Mouse (Mus musculus): Measurements from ENCODE around the gene Ovol1. TPM values are rescaled to one million over a fixed set of nuclear protein-coding genes. Genes with fewer than 3 reads are reported as not detected.

Ovol1 gene
- polyA plus RNA-seq, 1 experiment = not detected

DNA sequence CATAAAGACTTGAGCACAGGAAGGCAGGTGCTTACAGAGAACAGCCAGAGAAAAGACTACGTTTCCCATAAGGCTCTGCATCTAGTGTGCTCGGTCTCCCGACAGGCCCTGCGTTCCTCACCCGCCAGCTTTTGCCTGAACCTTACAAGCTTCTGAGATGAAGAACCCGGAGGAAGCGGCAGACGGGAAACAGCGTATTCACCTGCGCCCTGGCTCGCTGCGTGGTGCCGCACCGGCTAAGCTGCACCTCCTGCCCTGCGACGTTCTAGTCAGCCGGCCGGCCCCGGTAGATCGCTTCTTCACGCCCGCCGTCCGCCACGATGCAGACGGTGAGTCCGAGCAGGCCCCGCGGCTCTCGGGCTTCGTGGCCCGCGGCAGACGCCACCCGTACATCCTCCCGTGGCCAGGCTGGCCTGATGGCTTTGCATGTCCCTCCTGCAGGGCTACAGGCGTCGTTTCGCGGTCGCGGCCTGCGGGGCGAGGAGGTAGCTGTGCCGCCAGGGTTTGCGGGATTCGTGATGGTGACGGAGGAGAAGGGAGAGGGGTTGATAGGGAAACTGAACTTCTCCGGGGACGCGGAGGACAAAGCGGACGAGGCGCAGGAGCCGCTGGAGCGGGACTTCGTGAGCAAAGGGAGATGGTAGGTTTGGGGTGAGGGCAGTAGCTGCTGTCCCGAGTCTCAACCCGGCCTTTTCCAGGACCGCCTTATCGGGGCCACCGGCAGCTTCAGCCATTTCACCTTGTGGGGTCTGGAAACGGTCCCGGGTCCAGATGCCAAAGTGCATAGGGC is 41.5 kb upstream of the Ovol1 start, which contains the start of gene Rnaseh2c:
Gene Rnaseh2c (plus strand): TSS at position 122 of the 790 bp plus-strand sequence.
- Histone ChIP-seq H3K27me3 (ENCODE audit: control insufficient read depth, insufficient read depth, insufficient read length) (no peaks in the 10 kb centered on the region), H3K4me2 (ENCODE audit: low read depth) (peak within 1 kb of the TSS; percentile 89), H3K4me3 (peak within 1 kb of the TSS; percentile 60), H3K79me2 (ENCODE audit: control insufficient read depth, insufficient read depth) (no peaks in the 10 kb centered on the region), H3K36me3 (ENCODE audit: control insufficient read depth, insufficient read depth) (peaks cover 21% of the 10 kb centered on the region), H3ac (ENCODE audit: control insufficient read depth, insufficient read length) (peak within 1 kb of the TSS; percentile 28)
- no peak for TF ChIP-seq CEBPB (IDR thresholded peaks at IDR 0.05; ENCODE audit: insufficient read depth, poor library complexity, severe bottlenecking)
- peak; percentile 89 for TF ChIP-seq E2F4 (IDR thresholded peaks at IDR 0.05; ENCODE audit: insufficient read depth)
- TF ChIP-seq POLR2A (IDR thresholded peaks at IDR 0.05; ENCODE audit: insufficient read length, low read depth) = peak; percentile 75
- TF ChIP-seq MYOD1 (IDR thresholded peaks at IDR 0.05; ENCODE audit: control insufficient read depth in 1 of 3, insufficient read length in 2 of 3, low read depth in 2 of 3) = peak in 1 of 3 experiments; percentile 5
- peak; percentile 87 for TF ChIP-seq POLR2AphosphoS2 (IDR thresholded peaks at IDR 0.05; ENCODE audit: insufficient read length, low read depth)

- no peaks in the 10 kb centered on the region for H3K79me2 ChIP-seq (ENCODE audit: control insufficient read depth, insufficient read depth)
- H3K4me2 ChIP-seq (ENCODE audit: low read depth) = no peak overlapping the region
- no peak overlapping the region for H3K4me3 ChIP-seq
- peaks cover 7% of the 10 kb centered on the region for H3K36me3 ChIP-seq (ENCODE audit: control insufficient read depth, insufficient read depth)
- TF ChIP-seq MAX (IDR thresholded peaks at IDR 0.05; ENCODE audit: low read depth) = no peak
- no peak for TF ChIP-seq TCF12 (IDR thresholded peaks at IDR 0.05; ENCODE audit: insufficient read depth, poor library complexity, severe bottlenecking)
- TF ChIP-seq USF1 (IDR thresholded peaks at IDR 0.05; ENCODE audit: low read depth) = no peak
- TF ChIP-seq TCF3 (IDR thresholded peaks at IDR 0.05; ENCODE audit: insufficient read length, low read depth) = no peak
- no peak for TF ChIP-seq CEBPB (IDR thresholded peaks at IDR 0.05; ENCODE audit: insufficient read depth, poor library complexity, severe bottlenecking)
- no peak for TF ChIP-seq SRF (IDR thresholded peaks at IDR 0.05; ENCODE audit: control insufficient read depth, insufficient read length, low read depth)
- TF ChIP-seq REST (IDR thresholded peaks at IDR 0.05; ENCODE audit: insufficient read depth, insufficient read length) = no peak
- TF ChIP-seq POLR2A (IDR thresholded peaks at IDR 0.05; ENCODE audit: insufficient read length, low read depth) = no peak
- TF ChIP-seq MYOG (IDR thresholded peaks at IDR 0.05; ENCODE audit: control insufficient read depth in 1 of 3, insufficient read depth in 1 of 3, insufficient read length in 2 of 3, low read depth in 2 of 3) = no peak
- no peak for TF ChIP-seq MYOD1 (IDR thresholded peaks at IDR 0.05; ENCODE audit: control insufficient read depth in 1 of 3, insufficient read length in 2 of 3, low read depth in 2 of 3)
- no peak overlapping the region for H3ac ChIP-seq (ENCODE audit: control insufficient read depth, insufficient read length)
- no peaks in the 10 kb centered on the region for H3K27me3 ChIP-seq (ENCODE audit: control insufficient read depth, insufficient read depth, insufficient read length)
Observed at GRCm38 (mm10) chr19:5599224-5599623, 38.8 kb upstream of the Ovol1 start.

- TF ChIP-seq REST (IDR thresholded peaks at IDR 0.05; ENCODE audit: insufficient read depth, insufficient read length) (no peak), CEBPB (IDR thresholded peaks at IDR 0.05; ENCODE audit: insufficient read depth, poor library complexity, severe bottlenecking) (no peak), TCF3 (IDR thresholded peaks at IDR 0.05; ENCODE audit: insufficient read length, low read depth) (no peak), MYOD1 (IDR thresholded peaks at IDR 0.05; ENCODE audit: control insufficient read depth in 1 of 3, insufficient read length in 2 of 3, low read depth in 2 of 3) (no peak), POLR2A (IDR thresholded peaks at IDR 0.05; ENCODE audit: insufficient read length, low read depth) (no peak), POLR2AphosphoS2 (IDR thresholded peaks at IDR 0.05; ENCODE audit: insufficient read length, low read depth) (no peak), USF1 (IDR thresholded peaks at IDR 0.05; ENCODE audit: low read depth) (no peak), SRF (IDR thresholded peaks at IDR 0.05; ENCODE audit: control insufficient read depth, insufficient read length, low read depth) (no peak), MAX (IDR thresholded peaks at IDR 0.05; ENCODE audit: low read depth) (no peak), E2F4 (IDR thresholded peaks at IDR 0.05; ENCODE audit: insufficient read depth) (no peak), TCF12 (IDR thresholded peaks at IDR 0.05; ENCODE audit: insufficient read depth, poor library complexity, severe bottlenecking) (no peak), MYOG (IDR thresholded peaks at IDR 0.05; ENCODE audit: control insufficient read depth in 1 of 3, insufficient read depth in 1 of 3, insufficient read length in 2 of 3, low read depth in 2 of 3) (no peak)
- no peaks in the 10 kb centered on the region for H3K79me2 ChIP-seq (ENCODE audit: control insufficient read depth, insufficient read depth)
- H3K4me2 ChIP-seq (ENCODE audit: low read depth) = no peak overlapping the region
- H3ac ChIP-seq (ENCODE audit: control insufficient read depth, insufficient read length) = no peak overlapping the region
- no peaks in the 10 kb centered on the region for H3K36me3 ChIP-seq (ENCODE audit: control insufficient read depth, insufficient read depth)
- H3K27me3 ChIP-seq (ENCODE audit: control insufficient read depth, insufficient read depth, insufficient read length) = no peaks in the 10 kb centered on the region
- H3K4me3 ChIP-seq = no peak overlapping the region
Observed at GRCm38 (mm10) chr19:5591888-5592287, 31.4 kb upstream of the Ovol1 start.

DNA sequence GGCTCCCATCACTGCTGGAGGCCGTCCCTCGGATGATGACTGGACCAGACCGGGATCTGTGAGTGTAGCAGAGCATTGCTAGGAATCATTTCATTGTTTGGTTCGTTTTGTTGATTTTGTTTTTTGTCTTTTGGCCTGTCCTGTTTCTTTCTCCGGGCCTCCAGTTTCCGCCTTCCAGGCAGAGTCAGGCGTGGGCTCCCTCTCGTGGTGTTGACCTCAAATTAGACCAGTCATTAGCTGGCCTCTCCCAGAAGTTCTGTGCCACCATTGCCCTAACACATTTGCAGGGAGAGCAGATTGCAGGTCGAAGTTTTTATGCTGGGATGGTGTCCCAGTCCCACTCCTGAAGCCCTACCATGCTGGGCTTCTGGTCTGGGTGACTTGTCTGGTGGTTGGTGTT is 28.7 kb upstream of the Ovol1 start:
- no peak overlapping the region for H3K4me2 ChIP-seq (ENCODE audit: low read depth)
- H3K4me3 ChIP-seq = no peak overlapping the region
- H3ac ChIP-seq (ENCODE audit: control insufficient read depth, insufficient read length) = no peak overlapping the region
- TF ChIP-seq SRF (IDR thresholded peaks at IDR 0.05; ENCODE audit: control insufficient read depth, insufficient read length, low read depth) (no peak), MAX (IDR thresholded peaks at IDR 0.05; ENCODE audit: low read depth) (no peak), MYOG (IDR thresholded peaks at IDR 0.05; ENCODE audit: control insufficient read depth in 1 of 3, insufficient read depth in 1 of 3, insufficient read length in 2 of 3, low read depth in 2 of 3) (no peak), E2F4 (IDR thresholded peaks at IDR 0.05; ENCODE audit: insufficient read depth) (no peak), TCF12 (IDR thresholded peaks at IDR 0.05; ENCODE audit: insufficient read depth, poor library complexity, severe bottlenecking) (no peak)
- H3K27me3 ChIP-seq (ENCODE audit: control insufficient read depth, insufficient read depth, insufficient read length) = no peaks in the 10 kb centered on the region
- H3K79me2 ChIP-seq (ENCODE audit: control insufficient read depth, insufficient read depth) = no peaks in the 10 kb centered on the region
- no peaks in the 10 kb centered on the region for H3K36me3 ChIP-seq (ENCODE audit: control insufficient read depth, insufficient read depth)

DNA sequence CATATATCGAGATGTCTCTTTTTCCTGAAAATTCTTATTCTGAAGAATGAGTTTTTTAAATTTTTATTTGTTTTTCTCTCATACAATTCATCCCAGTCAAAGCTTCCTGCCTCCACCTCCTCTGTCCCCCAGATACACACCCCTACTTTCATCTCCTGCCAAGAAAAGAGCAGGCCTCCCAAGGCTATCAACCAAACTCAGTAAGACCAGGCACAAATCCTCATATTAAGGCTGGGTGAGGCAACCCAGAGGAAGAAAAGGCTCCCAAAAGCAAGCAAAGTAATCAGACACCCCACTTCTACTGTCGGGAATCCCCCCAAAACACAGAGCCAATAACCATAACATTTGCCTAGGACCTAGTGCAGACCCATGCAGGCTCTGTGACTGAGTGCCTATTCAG is 21.5 kb upstream of the Ovol1 start:
- Histone ChIP-seq H3K79me2 (ENCODE audit: control insufficient read depth, insufficient read depth) (no peaks in the 10 kb centered on the region), H3K4me3 (no peak overlapping the region), H3K36me3 (ENCODE audit: control insufficient read depth, insufficient read depth) (no peaks in the 10 kb centered on the region), H3ac (ENCODE audit: control insufficient read depth, insufficient read length) (no peak overlapping the region), H3K27me3 (ENCODE audit: control insufficient read depth, insufficient read depth, insufficient read length) (no peaks in the 10 kb centered on the region), H3K4me2 (ENCODE audit: low read depth) (peak overlapping the region; percentile 13)
- TF ChIP-seq CEBPB (IDR thresholded peaks at IDR 0.05; ENCODE audit: insufficient read depth, poor library complexity, severe bottlenecking) (no peak), MAX (IDR thresholded peaks at IDR 0.05; ENCODE audit: low read depth) (no peak), SRF (IDR thresholded peaks at IDR 0.05; ENCODE audit: control insufficient read depth, insufficient read length, low read depth) (no peak), USF1 (IDR thresholded peaks at IDR 0.05; ENCODE audit: low read depth) (no peak), REST (IDR thresholded peaks at IDR 0.05; ENCODE audit: insufficient read depth, insufficient read length) (no peak), MYOG (IDR thresholded peaks at IDR 0.05; ENCODE audit: control insufficient read depth in 1 of 3, insufficient read depth in 1 of 3, insufficient read length in 2 of 3, low read depth in 2 of 3) (no peak), TCF12 (IDR thresholded peaks at IDR 0.05; ENCODE audit: insufficient read depth, poor library complexity, severe bottlenecking) (no peak), E2F4 (IDR thresholded peaks at IDR 0.05; ENCODE audit: insufficient read depth) (no peak), TCF3 (IDR thresholded peaks at IDR 0.05; ENCODE audit: insufficient read length, low read depth) (no peak), POLR2A (IDR thresholded peaks at IDR 0.05; ENCODE audit: insufficient read length, low read depth) (no peak), POLR2AphosphoS2 (IDR thresholded peaks at IDR 0.05; ENCODE audit: insufficient read length, low read depth) (no peak), MYOD1 (IDR thresholded peaks at IDR 0.05; ENCODE audit: control insufficient read depth in 1 of 3, insufficient read length in 2 of 3, low read depth in 2 of 3) (no peak)
